Comparison of ENCODE assay signal across 21 mouse cellular contexts in the genomic region with DNA sequence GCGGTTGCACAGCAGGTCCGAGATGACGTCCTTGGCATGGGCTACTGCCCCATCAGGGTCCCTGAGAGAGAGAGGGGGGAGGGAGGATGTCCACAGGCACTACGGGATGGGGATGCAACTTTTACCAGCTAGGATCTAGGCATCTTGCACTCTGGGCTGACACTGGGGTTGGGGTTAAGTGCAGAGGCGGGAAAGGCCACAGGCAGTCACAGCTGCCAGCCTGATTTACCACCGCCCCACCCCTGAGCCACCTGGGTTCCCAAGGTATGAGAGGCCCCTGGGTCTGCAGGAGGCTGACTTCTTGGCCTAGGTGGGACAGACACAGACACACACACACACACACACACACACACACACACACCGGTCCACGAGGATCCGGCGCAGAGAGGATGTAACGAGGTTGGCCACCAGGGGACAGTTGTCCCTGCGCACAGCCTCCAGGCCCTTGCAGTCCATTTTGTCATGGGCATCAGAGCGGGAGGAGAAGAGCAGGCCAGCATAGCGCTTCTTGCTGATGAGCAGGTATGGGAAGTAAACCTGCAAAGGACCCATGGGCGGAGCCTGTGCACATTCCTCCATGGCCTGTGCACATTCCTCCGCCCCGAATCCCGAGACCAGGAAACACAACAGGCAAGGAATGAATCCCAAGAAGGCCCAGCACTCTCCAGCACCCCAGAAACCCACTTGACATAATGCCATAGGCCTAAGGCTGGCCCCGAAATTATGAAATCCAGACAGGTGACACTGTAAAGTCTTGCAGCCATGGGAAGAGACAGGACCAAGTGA. TPM values are rescaled to one million over a fixed set of nuclear protein-coding genes. Genes with fewer than 3 reads are reported as not detected.
DNase-seq lines count a peak whose midpoint lies in the region; ATAC-seq and TF ChIP-seq lines count a peak whose summit lies in the region.
"Had no signal": no experiment of that assay in that cellular context is flagged by ENCODE, and none has a peak within 500 bp of the region (broad histone marks: within the 10 kb centered on the region; RNA-seq: fewer than 3 reads in every experiment).

No protein-coding gene starts in this region.

- no peak for DNase-seq in layer of hippocampus, adult 2 months (ENCODE audit: low spot score in 2 of 2)
- DNase-seq in layer of hippocampus, adult 8-10 months (ENCODE audit: low spot score in 2 of 2) = no peak
- peak in 1 of 2 experiments; percentile 29 for DNase-seq in spleen, adult 2 months (ENCODE audit: low read depth in 1 of 2, low spot score in 2 of 2)
- DNase-seq in spleen, adult 12 weeks (ENCODE audit: low spot score) = no peak
- DNase-seq in G1E (ENCODE audit: low spot score) = no peak
- DNase-seq in stomach, postnatal 0 days (ENCODE audit: low spot score) = no peak
- no peak for DNase-seq in ovary, postnatal 36 days (ENCODE audit: low spot score)
- DNase-seq: cerebellum, postnatal 36 days; gastrocnemius, postnatal 25 days; heart, postnatal 14 days; kidney, adult 18-20 months; layer of hippocampus, postnatal 36 days; liver, embryonic 13.5 days had no signal

- H3K9me3 ChIP-seq in G1E (replicated peaks) = no peaks in the 10 kb centered on the region
- no peaks in the 10 kb centered on the region for H3K9me3 ChIP-seq in stomach, postnatal 0 days (ENCODE audit: control insufficient read depth, low read length)
- H3K9me3 ChIP-seq: forebrain, embryonic 13.5 days; hindbrain, embryonic 13.5 days; liver, embryonic 13.5 days; midbrain, embryonic 12.5 days had no signal

- no peak for TF ChIP-seq EP300 in stomach, postnatal 0 days (optimal IDR thresholded peaks at IDR 0.05)

- 68% methylated on average over 19 of the region's 19 CpGs for WGBS in spleen, adult 2 months
- 84% methylated on average over 19 of the region's 19 CpGs for WGBS in stomach, postnatal 0 days

- no peak overlapping the region for H3K27ac ChIP-seq in layer of hippocampus, adult 2 months
- H3K27ac ChIP-seq in spleen, adult 2 months (ENCODE audit: insufficient read depth, low read length) = peak overlapping the region; percentile 95
- H3K27ac ChIP-seq in stomach, postnatal 0 days (replicated peaks) = no peak overlapping the region
- H3K27ac ChIP-seq: forebrain, embryonic 13.5 days; hindbrain, embryonic 13.5 days; liver, embryonic 13.5 days; macrophage; midbrain, embryonic 12.5 days had no signal

- peaks cover 31% of the 10 kb centered on the region for H3K36me3 ChIP-seq in spleen, adult 2 months (ENCODE audit: control insufficient read depth, insufficient read depth, low read length)
- H3K36me3 ChIP-seq in G1E (replicated peaks) = peaks cover 83% of the 10 kb centered on the region
- H3K36me3 ChIP-seq in stomach, postnatal 0 days (ENCODE audit: control insufficient read depth, insufficient read depth, low read length) = peaks cover 7% of the 10 kb centered on the region; the same call in 1 of the 2 replicates

- H3K4me1 ChIP-seq in spleen, adult 2 months (ENCODE audit: control insufficient read depth, insufficient read depth, insufficient read length) = peaks cover 32% of the 10 kb centered on the region; the same call in 1 of the 2 replicates
- peaks cover 55% of the 10 kb centered on the region for H3K4me1 ChIP-seq in G1E (ENCODE audit: insufficient read depth, low read depth, low read length)
- no peaks in the 10 kb centered on the region for H3K4me1 ChIP-seq in stomach, postnatal 0 days (replicated peaks; ENCODE audit: control insufficient read depth, insufficient read depth)
- H3K4me1 ChIP-seq: forebrain, embryonic 13.5 days; hindbrain, embryonic 13.5 days; midbrain, embryonic 12.5 days had no signal

- TF ChIP-seq CTCF in layer of hippocampus, adult 2 months (conservative IDR thresholded peaks at IDR 0.05) = 0 out of 2 replicates have a peak, but pooled peaks have one; percentile 6
- no peak for TF ChIP-seq CTCF in spleen, adult 2 months (IDR thresholded peaks at IDR 0.05; ENCODE audit: extremely low read depth, insufficient read depth, insufficient read length, insufficient replicate concordance)
- peak; percentile 14; the same call in 1 of the 2 replicates for TF ChIP-seq CTCF in G1E (IDR thresholded peaks at IDR 0.05; ENCODE audit: low read depth, low read length)
- peak; percentile 47 for TF ChIP-seq CTCF in stomach, postnatal 0 days (IDR thresholded peaks at IDR 0.05; ENCODE audit: low read depth)

- no peak overlapping the region for H3K4me3 ChIP-seq in layer of hippocampus, adult 2 months
- peak overlapping the region; percentile 35; the same call in 1 of the 2 replicates for H3K4me3 ChIP-seq in spleen, adult 2 months (ENCODE audit: extremely low read depth, insufficient read depth, insufficient read length)
- peak overlapping the region; percentile 17; the same call in 1 of the 2 replicates for H3K4me3 ChIP-seq in G1E (ENCODE audit: low read depth, low read length)
- no peak overlapping the region for H3K4me3 ChIP-seq in stomach, postnatal 0 days (ENCODE audit: low read depth, low read length)
- H3K4me3 ChIP-seq: forebrain, embryonic 13.5 days; hindbrain, embryonic 13.5 days; liver, embryonic 13.5 days; midbrain, embryonic 12.5 days had no signal

- H3K27me3 ChIP-seq in spleen, adult 2 months (ENCODE audit: control insufficient read depth, insufficient read depth, low read length) = no peaks in the 10 kb centered on the region
- H3K27me3 ChIP-seq in G1E (ENCODE audit: insufficient read depth, low read length) = peaks cover 4% of the 10 kb centered on the region; the same call in 1 of the 2 replicates
- no peaks in the 10 kb centered on the region for H3K27me3 ChIP-seq in stomach, postnatal 0 days (ENCODE audit: control insufficient read depth, insufficient read depth, low read length)
- H3K27me3 ChIP-seq: forebrain, embryonic 13.5 days; liver, embryonic 13.5 days; Patski had no signal

- no peak overlapping the region for H3K9ac ChIP-seq in stomach, postnatal 0 days (ENCODE audit: low read length)
- H3K9ac ChIP-seq: forebrain, embryonic 13.5 days; hindbrain, embryonic 13.5 days; liver, embryonic 13.5 days; midbrain, embryonic 12.5 days had no signal

- TF ChIP-seq POLR2A in spleen, adult 2 months (IDR thresholded peaks at IDR 0.05; ENCODE audit: low read depth, low read length) = no peak

- ATAC-seq in G1E (ENCODE audit: extremely low read depth, insufficient number of reproducible peaks, low FRiP score, poor library complexity, severe bottlenecking) = no peak
- ATAC-seq in stomach, postnatal 0 days (ENCODE audit: low FRiP score, low TSS enrichment) = no peak
- ATAC-seq: forebrain, embryonic 13.5 days; Patski had no signal

- no peak overlapping the region for H3K4me2 ChIP-seq in stomach, postnatal 0 days (replicated peaks; ENCODE audit: low read depth)
- H3K4me2 ChIP-seq: forebrain, embryonic 13.5 days; heart, embryonic 11.5 days; hindbrain, embryonic 13.5 days; liver, embryonic 13.5 days; midbrain, embryonic 12.5 days had no signal

RNA-seq across cellular contexts. Expression of gene Spib, which starts 3.0 kb away (rescaled TPM):
- total RNA-seq in layer of hippocampus, adult 2 months (2021) = under 1 TPM; 0.12 to 0.13 TPM
- under 1 TPM in 1 of 4 experiments, not detected in 3; 0.16 TPM for total RNA-seq in layer of hippocampus, adult 8-10 months (2022)
- polyA plus RNA-seq in spleen, adult 2 months (2012; rRNA removed) = 285 and 365 TPM in 2 replicates
- total RNA-seq in G1E (2014; fragmentation: Nextera tagmentation) (not detected in 2 replicates), G1E (2017) (not detected in 2 replicates)
- polyA plus RNA-seq in G1E (2012) = not detected in 2 replicates
- polyA plus RNA-seq in stomach, postnatal 0 days (2015; fragmentation: Nextera tagmentation; extraction: Ambion mirVana) = 0.13 and 0.22 TPM in 2 replicates
- total RNA-seq: left cerebral cortex, postnatal 36 days had no signal
- polyA plus RNA-seq: forebrain, embryonic 13.5 days; heart, embryonic 11.5 days; hindbrain, embryonic 13.5 days; midbrain, embryonic 12.5 days; neural tube, embryonic 14.5 days had no signal

RNA-seq across cellular contexts. Expression of gene Mybpc2, which starts 10.4 kb away (rescaled TPM):
- not detected for total RNA-seq in layer of hippocampus, adult 2 months (2021)
- under 1 TPM in 3 of 4 experiments, not detected in 1; 0.10 to 0.57 (median 0.14) TPM for total RNA-seq in layer of hippocampus, adult 8-10 months (2022)
- polyA plus RNA-seq in spleen, adult 2 months (2012; rRNA removed) = 1.2 and 1.4 TPM in 2 replicates
- total RNA-seq in G1E (2014; fragmentation: Nextera tagmentation) (not detected in 2 replicates), G1E (2017) (0.05 TPM in 1 of 2 replicates, not detected in the other)
- not detected in 2 replicates for polyA plus RNA-seq in G1E (2012)
- 0.21 and 0.32 TPM in 2 replicates for polyA plus RNA-seq in stomach, postnatal 0 days (2015; fragmentation: Nextera tagmentation; extraction: Ambion mirVana)
- polyA plus RNA-seq: liver, embryonic 13.5 days; macrophage had no signal

RNA-seq across cellular contexts. Expression of gene Pold1, which starts 13.8 kb away (rescaled TPM):
- total RNA-seq in layer of hippocampus, adult 2 months (2021) = 10 to 100 TPM in 1 of 2 experiments, 1 to 10 TPM in 1; 9.0 to 10.5 TPM
- 10 to 100 TPM in 2 of 4 experiments, 1 to 10 TPM in 2; 8.2 to 11.5 (median 10.2) TPM for total RNA-seq in layer of hippocampus, adult 8-10 months (2022)
- polyA plus RNA-seq in spleen, adult 2 months (2012; rRNA removed) = 118 and 121 TPM in 2 replicates
- total RNA-seq in G1E (2014; fragmentation: Nextera tagmentation) (70.1 and 106 TPM in 2 replicates), G1E (2017) (54.6 and 72.4 TPM in 2 replicates)
- polyA plus RNA-seq in G1E (2012) = 252 and 268 TPM in 2 replicates
- polyA plus RNA-seq in stomach, postnatal 0 days (2015; fragmentation: Nextera tagmentation; extraction: Ambion mirVana) = 18.7 and 18.9 TPM in 2 replicates

RNA-seq across cellular contexts. Expression of gene Nr1h2, which starts 18.9 kb away (rescaled TPM):
- total RNA-seq in layer of hippocampus, adult 2 months (2021) = 10 to 100 TPM; 58.2 to 66.7 TPM
- 10 to 100 TPM; 57.2 to 67.9 (median 61.1) TPM for total RNA-seq in layer of hippocampus, adult 8-10 months (2022)
- 162 and 211 TPM in 2 replicates for polyA plus RNA-seq in spleen, adult 2 months (2012; rRNA removed)
- 98.5 and 107 TPM in 2 replicates for total RNA-seq in G1E (2014; fragmentation: Nextera tagmentation)
- total RNA-seq in G1E (2017) = 34.0 and 39.0 TPM in 2 replicates
- polyA plus RNA-seq in G1E (2012) = 223 and 232 TPM in 2 replicates
- 56.5 and 59.7 TPM in 2 replicates for polyA plus RNA-seq in stomach, postnatal 0 days (2015; fragmentation: Nextera tagmentation; extraction: Ambion mirVana)

RNA-seq across cellular contexts. Expression of gene Napsa, which starts 37.3 kb away (rescaled TPM):
- not detected for total RNA-seq in layer of hippocampus, adult 2 months (2021)
- under 1 TPM in 1 of 4 experiments, not detected in 3; 0.65 TPM for total RNA-seq in layer of hippocampus, adult 8-10 months (2022)
- 256 and 335 TPM in 2 replicates for polyA plus RNA-seq in spleen, adult 2 months (2012; rRNA removed)
- total RNA-seq in G1E (2014; fragmentation: Nextera tagmentation) (1.3 and 2.7 TPM in 2 replicates), G1E (2017) (0.16 and 0.70 TPM in 2 replicates)
- 0.10 and 0.35 TPM in 2 replicates for polyA plus RNA-seq in G1E (2012)
- polyA plus RNA-seq in stomach, postnatal 0 days (2015; fragmentation: Nextera tagmentation; extraction: Ambion mirVana) = 0.50 and 0.55 TPM in 2 replicates
- total RNA-seq: left cerebral cortex, postnatal 36 days had no signal

Comparison
In these comparisons a context has a peak if more than half of its experiments do, and no peak if none do; other contexts are left out.
1. H3K4me3 ChIP-seq: peak in spleen, adult 2 months (single experiment) and G1E (single experiment); none in layer of hippocampus, adult 2 months (single experiment) and stomach, postnatal 0 days (single experiment).
2. RNA of gene Pold1, which starts 13.8 kb away (total RNA-seq): 54.6 to 106 TPM in G1E; 8.2 to 11.5 TPM in layer of hippocampus, adult 8-10 months and 9.0 to 10.5 TPM in layer of hippocampus, adult 2 months; every median in the first group is over 4 times any median in the second.